Mouse (Mus musculus) right cerebral cortex, adult 18-20 months (tissue): ENCODE data around the gene Cyp2c39.
"Not testable (repeated sequence)": the region's sequence is repeated elsewhere in the genome, so short reads cannot be mapped to it uniquely, and the experiment has no call there.

ENCODE experiments used
- DNase-seq: peaks from one replicate; pipeline ENCODE4 v3.0.0; 2022; ENCODE audit warnings: mixed read lengths

Cyp2c39 gene

GRCm38 (mm10) chr19:39510534-39510933, at the start of gene Cyp2c39:
Cyp2c39 (plus strand) TSS chr19:39510862.
- no peak for DNase-seq

GRCm38 (mm10) chr19:39462941-39463340, 47.7 kb upstream of the Cyp2c39 start, which contains the start of gene Cyp2c38:
Cyp2c38 (minus strand) TSS chr19:39463075.
- DNase-seq, result no peak

GRCm38 (mm10) chr19:39463923-39464322, 46.7 kb upstream of the Cyp2c39 start:
- DNase-seq, result no peak

- DNase-seq, result not testable (repeated sequence)
Measured at GRCm38 (mm10) chr19:39483961-39484360, 26.7 kb upstream of the Cyp2c39 start.

- DNase-seq, result no peak
Measured at GRCm38 (mm10) chr19:39506341-39506740, 4.3 kb upstream of the Cyp2c39 start.

- DNase-seq, result no peak
Measured at GRCm38 (mm10) chr19:39509533-39509932, 1.1 kb upstream of the Cyp2c39 start.
